Mouse (Mus musculus): ENCODE measurements around the gene Cxcl9. TPM values are rescaled to one million over a fixed set of nuclear protein-coding genes. Genes with fewer than 3 reads are reported as not detected.

Cxcl9 gene
- total RNA-seq, 2 experiments from 2014 or later = 0.20 to 0.86 TPM

- no peak for DNase-seq
Measured at GRCm38 (mm10) chr5:92340606-92341005, 12.7 kb upstream of the Cxcl9 start.

GRCm38 (mm10) chr5:92336743-92337142, 8.9 kb upstream of the Cxcl9 start:
- DNase-seq = no peak

GRCm38 (mm10) chr5:92332359-92332840, 4.5 kb upstream of the Cxcl9 start:
- DNase-seq = peak; percentile 53

GRCm38 (mm10) chr5:92331635-92332338, 3.9 kb upstream of the Cxcl9 start, which contains the start of gene Art3:
Gene Art3, plus strand, starts transcription at chr5:92331827.
- no peak for DNase-seq

- DNase-seq = no peak
Measured at GRCm38 (mm10) chr5:92331122-92331521, 3.2 kb upstream of the Cxcl9 start.

GRCm38 (mm10) chr5:92327367-92327766, 512 bp downstream of the Cxcl9 start:
- DNase-seq = no peak

- peak; percentile 82 for DNase-seq
Measured at GRCm38 (mm10) chr5:92323264-92323663, 4.6 kb downstream of the Cxcl9 start.

- DNase-seq = no peak
Measured at GRCm38 (mm10) chr5:92322612-92323011, 5.3 kb downstream of the Cxcl9 start.

GRCm38 (mm10) chr5:92321631-92322400, 6.1 kb downstream of the Cxcl9 start:
- no peak for DNase-seq

- DNase-seq = no peak
Measured at GRCm38 (mm10) chr5:92318596-92318995, 9.3 kb downstream of the Cxcl9 start.

GRCm38 (mm10) chr5:92318119-92318518, 9.8 kb downstream of the Cxcl9 start:
- DNase-seq = no peak

GRCm38 (mm10) chr5:92313776-92314175, 14.1 kb downstream of the Cxcl9 start:
- no peak for DNase-seq

- DNase-seq = peak; percentile 44
Measured at GRCm38 (mm10) chr5:92312046-92312715, 15.7 kb downstream of the Cxcl9 start.

- DNase-seq = peak; percentile 89
Measured at GRCm38 (mm10) chr5:92309681-92310511, 18.0 kb downstream of the Cxcl9 start, which contains the start of gene Sdad1. Gene Sdad1, minus strand, starts transcription at chr5:92310479.

GRCm38 (mm10) chr5:92304291-92304690, 23.6 kb downstream of the Cxcl9 start:
- no peak for DNase-seq

- no peak for DNase-seq
Measured at GRCm38 (mm10) chr5:92302149-92302840, 25.6 kb downstream of the Cxcl9 start.

- DNase-seq = no peak
Measured at GRCm38 (mm10) chr5:92294525-92294924, 33.4 kb downstream of the Cxcl9 start.

GRCm38 (mm10) chr5:92291652-92292414, 36.0 kb downstream of the Cxcl9 start:
- DNase-seq = no peak

GRCm38 (mm10) chr5:92287840-92288239, 40.0 kb downstream of the Cxcl9 start:
- DNase-seq = no peak

- no peak for DNase-seq
Measured at GRCm38 (mm10) chr5:92283107-92283506, 44.8 kb downstream of the Cxcl9 start.

Data from gastrocnemius, postnatal 25 days (tissue).